Mouse (Mus musculus) lung, adult 2 months (tissue): ENCODE measurements around the gene Keap1. TPM values are rescaled to one million over a fixed set of nuclear protein-coding genes. Genes with fewer than 3 reads are reported as not detected.
"Not testable (repeated sequence)": the region's sequence is repeated elsewhere in the genome, so short reads cannot be mapped to it uniquely, and the experiment has no call there.

Experiments
- DNase-seq: peaks from one replicate; pipeline ENCODE4 v3.0.0; 2022
- H3K4me1 ChIP-seq: fragments of 200-500 bp; 2 replicates; pipeline ENCODE4 v1.6.1; 2011; ENCODE audit warnings: low read length; ENCODE audit not compliant: control insufficient read depth, insufficient read depth
- H3K4me3 ChIP-seq: fragments of 200-500 bp; replicated peaks from 2 replicates; pipeline ENCODE3; 2011; ENCODE audit warnings: low read depth, mild to moderate bottlenecking, control low read depth, low read length; ENCODE audit errors: extremely low read depth
- CTCF ChIP-seq: fragments of 200-500 bp; IDR thresholded peaks from 2 replicates; pipeline ENCODE4 v1.5.1; 2011; ENCODE audit warnings: mild to moderate bottlenecking, low read length, control low read depth; ENCODE audit not compliant: insufficient read depth
- POLR2A ChIP-seq: fragments of 200-500 bp; IDR thresholded peaks from 2 replicates; pipeline ENCODE4 v1.6.1; 2011; ENCODE audit warnings: low read depth, mild to moderate bottlenecking, control low read depth, low read length, borderline replicate concordance; ENCODE audit errors: extremely low read depth
- WGBS: fragments of 180-500 bp; shearing (Covaris S2); methylation state at CpG from one replicate; pipeline ENCODE4 v1.1.7; 2018; 5-methylcytosine and 5-hydroxymethylcytosine counted together
- polyA plus RNA-seq: library from polyadenylated mRNA; depleted of rRNA; stranded (reverse); fragments of >200 nt; gene quantifications from 2 replicates; pipeline ENCODE4 v1.2.3, GENCODE M21; 2012

The Keap1 gene
- polyA plus RNA-seq, 1 experiment = 81.2 TPM

DNA sequence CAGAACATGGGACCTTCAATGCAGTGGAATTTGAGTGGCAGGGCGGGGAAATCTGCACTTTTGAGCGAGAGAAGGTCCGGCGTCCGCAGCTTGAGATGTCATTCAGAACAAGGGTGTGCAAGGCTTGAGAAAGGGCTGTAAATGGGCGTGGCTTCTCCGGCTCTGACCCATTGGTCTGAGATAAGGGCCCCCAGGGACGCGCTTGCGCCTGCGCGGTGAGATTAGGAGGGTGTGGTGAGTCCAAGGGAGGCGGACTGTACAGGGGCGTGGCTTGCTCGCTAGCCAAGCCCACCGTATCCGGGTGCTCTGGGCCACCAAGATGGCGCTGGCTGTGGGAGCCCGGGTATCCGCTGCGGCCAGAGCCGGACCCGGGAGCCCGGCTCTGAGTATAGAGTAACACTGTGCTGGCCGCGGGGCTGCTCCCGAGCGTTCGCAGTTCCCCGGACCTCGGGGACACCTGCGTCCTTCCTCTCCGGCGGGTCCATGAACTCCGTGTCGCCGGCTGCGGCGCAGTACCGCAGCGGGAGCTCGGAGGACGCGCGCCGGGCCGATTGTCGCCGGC, 25.9 kb upstream of the Keap1 start, which contains the start of gene Atg4d:
Atg4d (plus strand) TSS at position 294 of the 562 bp plus-strand sequence.
- WGBS = under 1% methylated on average over 49 of the region's 49 CpGs
- peak; percentile 95 for DNase-seq
- no peaks in the 10 kb centered on the region; the same call in 1 of the 2 replicates for H3K4me1 ChIP-seq
- H3K4me3 ChIP-seq = peak within 1 kb of the TSS; percentile 84
- TF ChIP-seq CTCF = no peak
- TF ChIP-seq POLR2A = peak; percentile 95

DNA sequence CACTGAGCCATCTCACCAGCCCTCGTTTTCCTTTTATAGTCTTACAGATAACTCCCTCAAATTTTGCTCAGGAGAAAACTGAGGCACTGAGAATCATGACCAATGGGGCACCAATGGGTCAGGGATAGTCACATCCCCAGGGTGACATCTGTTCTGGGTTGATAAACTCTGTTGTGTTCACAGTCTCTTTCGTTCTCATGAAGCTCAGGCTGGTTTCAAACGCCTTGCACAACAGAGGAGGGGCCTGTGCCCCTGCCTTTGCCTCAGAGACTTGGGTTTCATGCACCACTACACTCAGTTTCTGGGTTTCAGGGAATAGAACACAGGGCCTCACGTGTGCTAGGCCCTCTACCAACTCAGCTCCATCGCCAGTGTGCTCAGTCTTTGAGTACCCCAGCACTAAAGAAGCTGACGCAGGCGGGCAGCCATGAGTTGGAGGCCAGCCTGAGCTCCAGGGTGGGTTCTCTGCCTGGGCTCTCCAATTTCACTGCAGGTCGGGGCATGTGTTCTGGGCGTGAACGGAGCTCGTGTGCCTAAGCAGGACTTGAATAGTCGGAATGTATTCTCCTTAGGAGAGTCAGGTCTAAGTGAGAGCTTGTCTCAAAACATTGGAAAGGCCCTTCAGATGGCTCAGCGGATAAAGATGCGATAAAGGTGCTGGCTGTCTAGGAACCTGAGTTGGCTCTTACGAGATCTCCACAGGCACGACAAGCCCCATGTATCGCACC, 25.3 kb upstream of the Keap1 start:
- H3K4me1 ChIP-seq = no peaks in the 10 kb centered on the region; the same call in 1 of the 2 replicates
- DNase-seq = no peak
- 25% methylated on average over 17 of the region's 17 CpGs for WGBS
- H3K4me3 ChIP-seq = peak overlapping the region; percentile 64
- no peak for TF ChIP-seq CTCF
- TF ChIP-seq POLR2A = no peak

DNA sequence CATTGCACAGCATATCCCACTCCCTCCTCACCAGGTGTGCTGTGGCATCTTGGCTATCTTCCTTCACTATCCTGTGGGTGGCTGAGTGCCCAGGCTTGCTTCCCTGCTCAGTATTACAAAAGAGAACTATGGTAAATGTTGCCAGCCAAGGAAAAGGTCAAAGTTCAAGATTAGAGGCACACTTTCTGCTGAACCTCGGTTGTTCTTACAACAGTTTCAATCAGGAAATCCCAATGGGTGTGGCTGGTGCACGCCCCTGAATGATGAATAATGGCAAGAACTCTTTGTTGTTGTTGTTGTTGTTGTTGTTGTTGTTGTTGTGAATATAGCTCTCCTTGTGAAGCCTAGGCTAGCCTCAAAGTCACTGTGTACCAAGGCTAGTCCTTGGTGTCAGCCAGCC, 22.7 kb upstream of the Keap1 start:
- TF ChIP-seq CTCF (no peak), POLR2A (no peak)
- H3K4me3 ChIP-seq = no peak overlapping the region
- DNase-seq = no peak
- WGBS = 40% methylated on average over 2 of the region's 2 CpGs
- no peaks in the 10 kb centered on the region; the same call in 1 of the 2 replicates for H3K4me1 ChIP-seq

DNA sequence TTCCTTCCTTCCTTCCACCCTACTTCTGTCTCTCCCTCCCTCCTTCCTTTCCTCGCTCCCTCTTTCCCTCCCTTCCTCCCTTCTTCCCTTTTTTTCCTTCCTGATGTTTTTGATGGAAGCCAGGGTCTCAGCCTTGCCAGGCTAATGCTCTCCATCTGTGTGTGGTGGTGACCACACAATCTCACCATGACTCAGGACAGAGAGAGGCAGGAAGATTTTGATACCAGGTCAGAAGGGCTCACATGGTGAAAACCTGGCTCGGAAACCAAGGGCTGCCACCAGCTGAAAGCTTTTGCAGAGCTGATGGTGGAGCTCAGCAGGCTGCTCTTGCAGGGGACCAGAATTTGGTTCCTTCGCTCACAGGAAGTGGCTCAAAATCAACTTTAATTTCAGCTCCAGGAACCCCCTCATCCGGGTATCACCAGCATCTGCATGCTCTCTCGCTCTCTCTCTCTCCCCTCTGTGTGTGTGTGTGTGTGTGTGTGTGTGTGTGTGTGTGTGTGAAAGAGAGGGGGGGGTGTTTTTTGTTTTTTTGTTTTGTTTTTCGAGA, 21.4 kb upstream of the Keap1 start:
- WGBS = 68% methylated on average over 6 of the region's 6 CpGs
- TF ChIP-seq CTCF = no peak
- TF ChIP-seq POLR2A = no peak
- no peak for DNase-seq
- H3K4me1 ChIP-seq = no peaks in the 10 kb centered on the region
- no peak overlapping the region for H3K4me3 ChIP-seq

DNA sequence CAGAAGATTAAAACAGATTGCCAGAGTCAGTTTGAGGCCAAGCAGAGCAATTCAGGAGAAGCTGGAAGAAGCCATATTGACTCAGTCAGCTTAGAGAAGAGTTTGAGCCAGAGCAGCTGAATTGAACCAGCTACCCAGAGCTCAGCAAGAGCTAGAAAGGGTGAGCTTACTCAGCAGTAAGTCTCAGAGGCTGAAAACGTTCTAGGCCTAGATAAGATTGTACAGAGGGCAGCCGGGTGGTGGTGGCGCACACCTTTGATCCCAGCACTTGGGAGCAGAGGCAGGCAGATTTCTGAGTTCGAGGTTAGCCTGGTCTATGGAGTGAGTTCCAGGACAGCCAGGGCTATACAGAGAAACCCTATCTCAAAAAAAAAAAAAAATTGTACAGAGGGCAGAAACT, 17.2 kb upstream of the Keap1 start:
- H3K4me1 ChIP-seq, DNase-seq, H3K4me3 ChIP-seq: not testable (repeated sequence)
- 75% methylated on average over 4 of the region's 4 CpGs for WGBS

DNA sequence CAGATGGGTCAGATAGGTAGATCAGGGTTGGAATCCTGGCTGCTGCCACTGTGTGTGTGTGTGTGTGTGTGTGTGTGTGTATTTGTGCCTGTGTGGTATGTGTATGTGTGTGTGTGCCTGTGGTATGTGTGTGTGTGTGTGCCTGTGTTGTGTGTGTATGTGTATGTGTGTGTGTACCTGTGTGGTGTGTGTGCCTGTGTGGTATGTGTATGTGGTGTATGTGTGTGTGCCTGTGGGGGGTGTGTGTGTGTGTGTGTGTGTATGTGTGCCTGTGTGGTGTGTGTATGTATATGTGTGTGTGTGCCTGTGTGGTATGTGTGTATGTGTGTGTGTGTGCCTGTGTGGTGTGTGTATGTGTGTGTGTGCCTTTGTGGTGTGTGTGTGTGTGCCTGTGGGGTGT, 15.5 kb upstream of the Keap1 start:
- Histone ChIP-seq H3K4me1 (no peaks in the 10 kb centered on the region), H3K4me3 (no peak overlapping the region)
- DNase-seq = no peak
- TF ChIP-seq POLR2A (no peak), CTCF (no peak)

DNA sequence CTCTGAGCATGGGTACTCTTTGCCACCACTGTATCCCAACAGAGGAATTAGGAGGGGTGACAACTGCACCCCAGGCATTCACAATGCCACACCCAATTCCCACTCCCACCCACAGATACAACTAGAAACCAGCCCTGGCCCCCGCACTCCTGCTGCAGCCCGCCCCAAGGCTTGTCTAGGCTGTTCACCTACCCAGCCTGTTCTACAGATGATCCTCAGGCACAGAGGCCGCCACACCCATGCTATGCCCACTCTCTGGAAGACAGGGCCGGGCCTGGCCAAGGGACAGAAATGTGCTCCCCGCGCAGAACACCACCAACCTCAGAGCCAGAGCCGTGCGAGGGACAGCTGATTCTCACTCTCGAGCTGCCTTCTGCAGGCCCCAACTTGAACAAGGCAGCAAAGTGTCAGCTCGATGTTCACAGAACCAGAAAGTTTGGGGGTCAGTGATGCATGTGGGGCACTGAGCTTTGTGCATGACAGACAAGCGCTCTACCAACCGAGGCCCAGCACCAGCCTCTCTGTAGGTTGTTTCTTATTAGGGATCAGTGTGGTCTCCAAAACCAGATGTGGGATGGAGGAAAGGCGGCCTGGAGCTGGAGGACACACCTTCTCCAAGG, 12.1 kb upstream of the Keap1 start:
- no peak for DNase-seq
- Histone ChIP-seq H3K4me3 (no peak overlapping the region), H3K4me1 (no peaks in the 10 kb centered on the region)
- TF ChIP-seq POLR2A = no peak
- no peak for TF ChIP-seq CTCF
- 59% methylated on average over 13 of the region's 13 CpGs for WGBS

DNA sequence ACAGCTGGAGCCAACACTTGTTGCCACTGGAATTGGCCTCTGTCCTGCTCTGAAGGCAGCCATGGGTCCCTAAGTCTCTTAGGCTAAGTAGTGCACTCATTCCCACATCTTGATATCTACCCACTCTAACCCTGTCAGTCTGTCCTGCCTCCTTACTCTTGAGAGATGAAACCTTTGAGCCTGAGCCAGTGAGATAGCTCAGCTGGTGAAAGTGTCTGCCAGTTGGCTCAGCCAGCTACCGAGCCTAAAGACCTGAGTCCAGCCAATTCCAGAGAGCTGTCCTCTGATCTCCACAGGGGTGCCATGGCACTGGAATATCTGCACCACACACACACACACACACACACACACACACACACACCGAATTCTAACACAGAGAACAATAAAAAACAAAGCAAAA, 11.3 kb upstream of the Keap1 start:
- no peak for TF ChIP-seq POLR2A
- no peak for TF ChIP-seq CTCF
- H3K4me3 ChIP-seq = no peak overlapping the region
- WGBS = 60% methylated on average over 2 of the region's 2 CpGs

DNA sequence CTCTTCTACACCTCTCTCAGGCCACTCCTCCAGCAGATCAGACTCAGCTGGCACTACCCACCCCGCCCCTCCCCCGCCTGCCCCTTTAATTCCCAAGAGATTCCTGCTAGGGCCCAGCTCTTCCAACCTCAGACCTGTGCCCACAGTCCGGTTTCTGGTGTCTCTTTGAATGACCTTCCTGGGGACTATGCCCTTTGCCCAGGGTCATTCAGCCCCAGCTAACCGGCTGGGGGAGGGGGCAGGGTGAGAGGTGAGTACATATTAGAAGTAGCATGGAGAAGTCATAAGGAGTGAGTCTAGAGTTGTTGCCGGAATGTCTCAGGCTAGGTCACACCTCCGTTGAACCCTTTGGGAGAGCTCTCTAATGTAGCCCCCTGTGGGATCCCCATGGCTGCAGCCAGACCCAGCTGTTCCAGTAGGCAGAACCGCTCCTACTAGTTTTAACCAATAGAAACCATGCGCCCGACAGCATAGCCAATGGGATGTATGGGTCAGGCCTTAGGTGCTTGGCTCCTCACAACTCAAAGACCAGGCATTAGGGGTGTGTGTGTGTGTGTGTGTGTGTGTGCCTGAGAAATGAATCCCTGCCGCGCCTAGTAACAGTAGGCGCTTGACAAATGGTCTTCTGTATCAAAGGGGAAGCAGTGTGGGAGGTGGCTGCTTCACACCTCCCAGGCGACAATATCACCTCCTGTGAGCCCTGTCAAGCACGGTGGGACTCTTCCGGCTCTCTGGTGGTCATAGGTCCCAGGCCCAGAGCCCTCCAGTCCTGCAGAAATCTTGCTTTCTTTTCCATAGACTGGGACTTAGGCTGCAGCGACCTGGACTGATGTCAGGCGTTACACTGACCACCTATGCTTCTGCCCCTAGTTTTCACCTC, 10.7 kb upstream of the Keap1 start:
- Histone ChIP-seq H3K4me1 (no peaks in the 10 kb centered on the region), H3K4me3 (no peak overlapping the region)
- WGBS = 31% methylated on average over 17 of the region's 17 CpGs
- no peak for DNase-seq
- TF ChIP-seq POLR2A = no peak
- no peak for TF ChIP-seq CTCF

More for the DNA sequence above, 11.3 kb upstream of the Keap1 start:
- DNase-seq = no peak
- H3K4me1 ChIP-seq = no peaks in the 10 kb centered on the region

DNA sequence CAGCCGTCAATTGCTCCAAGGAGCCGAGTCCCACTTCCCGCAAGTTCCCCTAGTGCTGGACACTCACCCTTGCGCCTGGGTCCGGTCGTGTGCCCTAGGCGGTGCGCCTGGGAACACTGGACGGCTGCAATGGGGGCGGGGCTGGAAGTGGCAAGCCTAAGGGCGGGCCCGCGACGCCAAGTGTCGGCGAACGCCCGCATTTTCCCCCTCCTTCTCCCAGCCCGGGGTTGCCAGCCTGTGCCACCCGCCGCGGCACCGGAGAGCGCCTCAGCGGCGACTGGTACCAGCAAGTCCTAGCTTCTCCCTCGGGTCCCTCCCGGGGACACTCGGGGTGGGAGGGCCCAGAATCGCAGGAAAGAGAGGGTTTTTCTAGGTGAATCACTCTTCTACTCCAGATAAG, 9.2 kb upstream of the Keap1 start, which contains the start of gene S1pr5:
S1pr5 (minus strand) TSS at position 118 of the 400 bp plus-strand sequence.
- 4% methylated on average over 30 of the region's 30 CpGs for WGBS
- Histone ChIP-seq H3K4me3 (no peak within 1 kb of the TSS), H3K4me1 (peaks cover 6% of the 10 kb centered on the region; the same call in 1 of the 2 replicates)
- TF ChIP-seq POLR2A (no peak), CTCF (no peak)
- DNase-seq = peak; percentile 42
